In genomic region chr5:91611589-91611988, GRCm38 (mm10) we compare ENCODE assay signal across 28 mouse cellular contexts.
"Had no signal": no experiment of that assay in that cellular context is flagged by ENCODE, and none has a peak within 500 bp of the region (broad histone marks: within the 10 kb centered on the region; RNA-seq: fewer than 3 reads in every experiment).

No protein-coding gene starts in this region.

- H3K4me2 ChIP-seq: embryonic facial prominence, embryonic 12.5 days; embryonic facial prominence, embryonic 13.5 days; embryonic facial prominence, embryonic 15.5 days; forebrain, embryonic 12.5 days; forebrain, embryonic 13.5 days; forebrain, embryonic 15.5 days had no signal

- H3K4me1 ChIP-seq: embryonic facial prominence, embryonic 15.5 days; forebrain, embryonic 10.5 days; forebrain, embryonic 12.5 days; forebrain, embryonic 13.5 days; forebrain, embryonic 15.5 days had no signal

- H3K4me3 ChIP-seq: embryonic facial prominence, embryonic 10.5 days; embryonic facial prominence, embryonic 12.5 days; embryonic facial prominence, embryonic 13.5 days; embryonic facial prominence, embryonic 15.5 days; erythroblast, embryonic 14.5 days; forebrain, embryonic 10.5 days; forebrain, embryonic 12.5 days; forebrain, embryonic 13.5 days; forebrain, embryonic 15.5 days; gastrocnemius, adult 2 months had no signal

- ATAC-seq: forebrain, embryonic 13.5 days; forebrain, embryonic 14.5 days; forebrain, embryonic 15.5 days; forebrain, embryonic 16.5 days; forebrain, postnatal 0 days had no signal

- H3K9ac ChIP-seq: embryonic facial prominence, embryonic 12.5 days; embryonic facial prominence, embryonic 13.5 days; embryonic facial prominence, embryonic 15.5 days; forebrain, embryonic 12.5 days; forebrain, embryonic 13.5 days; forebrain, embryonic 15.5 days; forebrain, postnatal 0 days had no signal

- H3K27me3 ChIP-seq: embryonic facial prominence, embryonic 12.5 days; embryonic facial prominence, embryonic 13.5 days; embryonic facial prominence, embryonic 15.5 days; forebrain, embryonic 12.5 days; forebrain, embryonic 13.5 days; forebrain, embryonic 15.5 days had no signal

- H3K27ac ChIP-seq: embryonic facial prominence, embryonic 10.5 days; embryonic facial prominence, embryonic 12.5 days; embryonic facial prominence, embryonic 13.5 days; embryonic facial prominence, embryonic 15.5 days; forebrain, embryonic 10.5 days; forebrain, embryonic 12.5 days; forebrain, embryonic 13.5 days; forebrain, embryonic 15.5 days; gastrocnemius, adult 2 months had no signal

- H3K9me3 ChIP-seq: embryonic facial prominence, embryonic 10.5 days; embryonic facial prominence, embryonic 12.5 days; embryonic facial prominence, embryonic 13.5 days; embryonic facial prominence, embryonic 15.5 days; forebrain, embryonic 10.5 days; forebrain, embryonic 12.5 days; forebrain, embryonic 13.5 days; forebrain, embryonic 15.5 days had no signal

- DNase-seq: cerebellum, adult 2 months; cerebellum, adult 8-10 months; cerebellum, adult 9-10 months; cerebellum, adult 9-11 months; cerebellum, postnatal 10 days; cerebellum, postnatal 14 days; cerebellum, postnatal 25 days; cerebellum, postnatal 36 days; embryo, embryonic 11 days; forebrain, postnatal 0 days; gastrocnemius, adult 2 months; gastrocnemius, postnatal 10 days; gastrocnemius, postnatal 14 days; gastrocnemius, postnatal 25 days; gastrocnemius, postnatal 36 days; heart, adult 11 months; heart, adult 18-20 months had no signal

- H3K36me3 ChIP-seq: embryonic facial prominence, embryonic 12.5 days; embryonic facial prominence, embryonic 13.5 days; embryonic facial prominence, embryonic 15.5 days; forebrain, embryonic 10.5 days; forebrain, embryonic 12.5 days; forebrain, embryonic 15.5 days had no signal
